Mouse (Mus musculus) right cerebral cortex, postnatal 36 days (tissue): ENCODE data around the gene Uqcrq.
A peak's percentile ranks its signal among the peaks of the same experiment; 100 is the strongest.

Experiments used
- DNase-seq, 2 experiments: peaks; one replicate each; pipeline ENCODE4 v3.0.0; 2022; ENCODE audit warnings: low spot score in 2 of 2, mixed read lengths in 1 of 2

Gene Uqcrq

GRCm38 (mm10) chr11:53430670-53431346 lies at the start of gene Uqcrq, which contains the start of gene Gdf9:
Gene Uqcrq (minus strand): TSS chr11:53430831.
Gene Gdf9 (plus strand): TSS chr11:53431023.
- DNase-seq, result peak; percentile 100

- DNase-seq, result peak; percentile 67 to 69
These were observed 49.2 kb upstream of the Uqcrq start, which contains the start of the genes Gm9945 and Sowaha for GRCm38 (mm10) chr11:53479783-53480301. Gene Gm9945 (plus strand): TSS chr11:53480166. Gene Sowaha (minus strand): TSS chr11:53480274.

DNA sequence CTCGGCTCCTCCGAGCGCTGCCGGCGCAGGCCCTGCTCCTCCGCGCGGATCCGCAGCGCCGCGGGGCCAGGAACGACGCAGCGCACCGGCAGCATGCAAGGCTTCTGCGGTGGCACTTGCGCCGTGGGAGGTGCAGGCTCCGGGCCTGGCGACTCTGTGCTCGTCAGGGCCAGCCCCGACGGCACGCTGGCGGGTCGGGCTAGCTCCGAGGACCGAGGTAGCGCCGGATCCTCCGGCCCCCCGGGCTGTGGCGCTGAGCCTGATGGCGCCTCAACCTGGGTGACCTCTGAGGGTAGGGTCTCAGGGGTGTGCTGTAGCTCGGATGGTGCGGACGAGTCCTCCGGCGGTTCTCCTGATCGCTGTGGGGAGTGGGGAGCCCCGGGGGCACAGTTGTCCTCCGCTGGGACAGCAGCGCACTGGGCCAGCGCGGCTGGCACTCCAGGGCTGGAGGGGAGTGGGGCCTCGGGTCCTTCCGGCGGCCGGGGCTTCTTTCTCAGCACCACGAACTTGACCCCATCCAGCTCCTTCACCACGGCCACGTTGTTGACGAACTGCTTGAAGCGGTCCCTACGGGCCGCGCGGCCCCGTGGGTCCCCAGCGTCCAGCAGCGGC lies 48.6 kb upstream of the Uqcrq start:
- DNase-seq, result no peak

GRCm38 (mm10) chr11:53478383-53479170 lies 47.9 kb upstream of the Uqcrq start:
- DNase-seq, result no peak

DNA sequence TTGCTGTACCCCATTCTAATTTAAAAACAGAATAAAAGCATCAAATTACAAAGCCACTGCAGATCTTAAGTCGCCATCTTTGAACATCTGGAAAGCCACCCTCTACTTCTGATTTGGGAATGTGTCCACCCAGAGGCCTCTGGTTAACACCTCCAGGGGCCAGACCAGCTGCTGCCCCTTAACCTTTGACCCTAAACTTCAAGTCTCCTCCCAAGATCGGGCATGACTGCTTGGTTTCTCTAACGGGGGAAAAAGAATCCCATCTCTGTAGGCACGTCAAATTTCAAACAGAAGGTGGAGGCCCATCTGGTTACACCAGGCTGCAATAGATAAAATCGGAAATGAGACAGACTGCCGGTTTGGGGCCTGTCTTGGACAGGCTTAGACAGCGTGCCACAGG lies 47.2 kb upstream of the Uqcrq start:
- DNase-seq, result no peak

- DNase-seq, result no peak
These were observed 45.0 kb upstream of the Uqcrq start for GRCm38 (mm10) chr11:53475620-53476019.

DNA sequence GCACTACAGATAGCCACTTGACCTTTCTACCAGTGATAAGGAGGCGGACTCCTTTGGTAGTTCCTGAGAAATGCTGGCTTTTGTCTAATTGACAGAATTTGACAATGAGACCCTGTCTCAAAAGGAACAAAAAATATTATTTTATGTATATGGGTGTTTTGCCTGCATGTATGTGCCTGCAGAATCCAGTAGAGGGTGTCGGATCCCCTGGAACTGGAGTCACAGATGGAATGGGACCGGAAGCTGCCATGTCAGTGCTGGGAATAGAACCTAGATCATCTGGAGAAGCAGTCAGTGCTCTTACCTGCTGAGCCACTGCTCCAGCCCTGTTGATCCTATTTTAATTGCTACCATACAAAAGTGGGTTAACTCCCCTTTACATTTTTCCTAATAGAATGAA lies 42.1 kb upstream of the Uqcrq start:
- DNase-seq, result no peak

GRCm38 (mm10) chr11:53469968-53470695 lies 39.5 kb upstream of the Uqcrq start, which contains the start of gene Gm9837:
Gene Gm9837 (minus strand): TSS chr11:53470479.
- DNase-seq, result peak; percentile 90 to 91

DNA sequence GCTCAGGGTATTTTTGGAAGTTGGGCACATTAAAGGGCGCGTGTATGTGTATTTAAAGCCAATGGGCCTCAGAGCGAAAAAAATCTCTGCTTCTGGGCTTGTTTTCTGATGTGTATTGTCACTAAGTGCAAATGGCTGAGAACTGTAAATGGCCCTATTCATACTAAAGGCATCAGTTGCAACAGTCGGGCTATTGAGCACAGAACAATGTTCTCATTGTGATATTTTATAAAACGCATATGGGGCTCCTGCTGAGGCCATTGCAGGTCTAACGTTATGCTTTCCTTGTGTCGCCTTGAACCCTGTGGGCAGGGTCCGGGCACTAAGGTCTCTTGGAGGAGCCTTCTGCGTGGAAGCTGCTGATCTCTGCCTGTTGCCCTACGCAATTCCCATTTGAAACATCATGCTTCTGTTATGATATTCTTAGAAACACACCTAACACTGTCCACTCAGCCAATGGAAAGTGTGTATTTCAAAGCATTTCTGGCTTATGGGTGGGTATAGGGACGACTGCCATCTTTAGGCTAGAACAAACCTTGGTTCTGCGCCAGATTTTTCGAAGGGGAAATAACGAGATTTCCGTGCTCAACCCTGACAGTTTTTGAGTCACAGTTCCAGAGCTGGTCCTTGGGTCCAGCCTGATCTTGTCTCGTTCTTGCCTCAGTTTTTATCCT lies 38.8 kb upstream of the Uqcrq start:
- DNase-seq, result peak; percentile 41 to 57

DNA sequence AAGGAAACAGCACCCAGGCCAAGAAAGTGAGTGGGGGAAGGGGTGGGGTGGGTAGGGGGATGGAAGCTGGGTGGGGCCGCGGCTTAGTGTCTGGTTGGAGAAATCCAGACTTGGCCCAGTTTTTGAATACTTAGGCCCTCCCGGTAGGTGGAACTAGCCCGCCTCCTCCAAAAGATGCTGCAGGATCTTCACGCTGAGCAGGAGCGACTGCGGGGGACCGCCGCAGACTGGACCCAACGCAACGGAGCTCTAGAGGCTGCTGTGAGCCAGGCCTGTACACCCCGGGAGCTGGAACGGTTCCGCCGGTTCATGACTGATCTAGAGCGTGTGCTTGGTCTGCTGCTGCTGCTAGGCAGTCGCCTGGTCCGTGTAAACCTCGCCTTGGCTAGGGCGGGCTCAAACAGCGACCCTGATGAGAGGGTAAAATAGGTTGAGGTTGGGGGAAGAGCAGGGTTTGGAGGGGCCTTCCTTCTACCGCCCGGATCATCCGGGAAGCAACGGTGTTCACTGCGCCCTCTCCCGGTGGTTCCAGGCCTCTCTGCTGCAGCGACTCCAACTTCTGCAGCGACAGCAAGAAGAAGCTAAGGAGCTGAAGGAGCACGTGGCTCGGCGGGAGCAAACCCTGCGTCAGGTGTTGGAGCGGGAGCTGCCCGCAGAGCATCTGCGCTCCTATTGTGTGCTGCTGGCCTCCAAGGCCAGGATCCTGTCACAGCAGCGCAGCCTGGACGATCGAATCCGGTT lies 35.8 kb upstream of the Uqcrq start:
- peak; percentile 75 to 78 for DNase-seq

GRCm38 (mm10) chr11:53463551-53464424 lies 33.2 kb upstream of the Uqcrq start:
- DNase-seq, result peak; percentile 69 to 77

- no peak for DNase-seq
These were observed 31.1 kb upstream of the Uqcrq start for GRCm38 (mm10) chr11:53461727-53462126.

DNA sequence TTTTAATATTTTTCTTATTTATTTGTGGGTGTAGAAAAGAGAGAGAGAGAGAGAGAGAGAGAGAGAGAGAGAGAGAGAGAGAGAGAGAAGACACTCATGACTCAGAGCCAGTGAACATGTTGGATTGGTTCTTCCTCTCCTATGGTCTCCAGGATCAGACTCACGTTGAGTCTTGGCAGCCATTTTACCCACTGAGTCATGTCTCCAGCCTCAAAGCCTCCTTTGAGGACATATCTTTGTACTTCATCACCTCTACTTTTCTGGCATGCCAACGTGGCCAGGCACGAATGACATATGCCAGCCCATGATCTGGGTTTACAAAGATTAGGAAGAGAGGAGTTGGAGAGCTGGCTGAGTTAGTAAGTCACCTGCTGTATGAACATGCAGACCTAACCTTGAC lies 29.6 kb upstream of the Uqcrq start:
- DNase-seq, result no peak

GRCm38 (mm10) chr11:53458996-53459395 lies 28.4 kb upstream of the Uqcrq start:
- no peak for DNase-seq

- no peak for DNase-seq
These were observed 26.8 kb upstream of the Uqcrq start for GRCm38 (mm10) chr11:53457372-53457954.

DNA sequence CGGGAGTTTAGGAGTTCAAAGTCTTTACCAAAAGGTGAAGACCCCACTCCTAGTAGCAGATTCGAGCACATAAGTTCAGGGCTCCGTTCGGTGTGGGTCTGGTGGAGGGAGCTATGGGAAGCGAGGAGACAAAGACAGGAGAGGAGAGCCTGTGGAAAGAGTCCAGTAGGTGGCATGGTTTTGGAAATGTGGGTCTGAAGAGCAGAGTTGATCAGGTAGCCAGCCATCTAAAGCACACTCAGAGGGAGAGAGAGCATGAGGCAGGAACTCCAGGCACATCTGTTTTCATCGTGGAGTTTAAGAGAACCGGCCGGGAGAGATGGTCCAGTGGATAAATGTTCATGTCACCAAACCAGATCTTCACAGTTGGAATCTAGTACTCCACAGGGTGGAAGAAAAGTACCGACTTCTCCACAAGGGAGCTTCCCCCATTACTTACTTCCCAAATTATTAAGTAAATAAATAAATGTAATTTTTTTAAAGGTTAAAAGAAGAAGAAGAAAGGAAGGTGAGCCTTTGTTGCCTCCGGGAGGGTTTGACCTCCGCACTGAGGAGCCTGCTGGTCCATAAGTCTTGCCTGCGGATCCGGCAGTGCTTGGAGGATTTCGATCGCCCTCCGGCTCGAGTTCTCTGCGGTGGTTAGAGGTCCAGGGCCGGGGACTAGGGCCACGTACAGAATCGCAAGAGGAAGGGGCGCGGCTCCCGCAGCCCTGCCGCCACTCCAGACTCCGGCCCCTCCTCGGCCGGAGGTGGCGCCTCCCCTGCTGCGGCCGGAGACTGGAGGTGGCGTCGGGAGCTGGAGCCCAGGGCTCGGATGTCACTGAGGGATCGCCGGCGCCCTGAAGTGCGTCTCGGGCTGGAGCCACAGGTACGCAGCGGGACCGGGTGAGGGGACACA lies 26.1 kb upstream of the Uqcrq start, which contains the start of the genes Gm10447 and Shroom1:
TSS of gene Gm10447 (minus strand) at position 637 of the 898 bp plus-strand sequence.
TSS of gene Shroom1 (plus strand) at position 732 of the 898 bp plus-strand sequence.
- no peak for DNase-seq

- DNase-seq, result no peak
These were observed 22.4 kb upstream of the Uqcrq start for GRCm38 (mm10) chr11:53453031-53453430.

DNA sequence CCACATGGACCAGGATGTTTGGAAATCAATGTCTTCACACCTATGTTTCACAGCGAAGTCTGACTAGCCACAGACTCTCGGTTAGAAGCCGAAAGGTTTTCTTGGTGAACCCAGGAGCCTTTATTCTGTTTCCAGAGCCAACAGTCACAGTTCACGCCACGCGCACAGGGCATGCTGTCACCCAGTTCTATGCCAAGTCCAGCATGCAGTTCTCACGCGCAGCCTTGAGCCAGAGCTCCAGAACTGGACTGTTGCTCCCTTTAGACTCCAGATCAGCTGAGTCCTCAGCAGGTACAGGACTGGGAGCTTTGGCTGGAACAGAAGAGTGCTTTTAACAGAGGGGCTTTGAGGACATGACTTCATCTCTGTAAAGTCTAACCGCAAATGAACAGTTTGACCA lies 21.8 kb upstream of the Uqcrq start:
- DNase-seq, result no peak
